Mouse (Mus musculus): ENCODE data around the gene Rela. TPM values are rescaled to one million over a fixed set of nuclear protein-coding genes. Genes with fewer than 3 reads are reported as not detected.

The Rela gene
- total RNA-seq, 2 experiments from 2014 or later, result 20.6 to 21.0 TPM

GRCm38 (mm10) chr19:5609547-5610404 is 27.5 kb upstream of the Rela start, which contains the start of gene Kat5:
Kat5 (minus strand) TSS chr19:5610237.
- DNase-seq (ENCODE audit: low spot score in 2 of 2), result peak; percentile 89 to 90
- peak within 1 kb of the TSS; percentile 100 for H3K27ac ChIP-seq
- TF ChIP-seq CTCF (conservative IDR thresholded peaks at IDR 0.05), result peak; percentile 34; the same call in 1 of the 2 replicates
- peak within 1 kb of the TSS; percentile 72 for H3K4me3 ChIP-seq

GRCm38 (mm10) chr19:5611973-5612372 is 25.3 kb upstream of the Rela start:
- DNase-seq (ENCODE audit: low spot score in 2 of 2), result no peak
- TF ChIP-seq CTCF (conservative IDR thresholded peaks at IDR 0.05), result 0 out of 2 replicates have a peak, but pooled peaks have one; percentile 5
- Histone ChIP-seq H3K27ac (no peak overlapping the region), H3K4me3 (no peak overlapping the region)

- TF ChIP-seq CTCF (conservative IDR thresholded peaks at IDR 0.05), result no peak
- Histone ChIP-seq H3K27ac (no peak overlapping the region), H3K4me3 (no peak overlapping the region)
- no peak for DNase-seq (ENCODE audit: low spot score in 2 of 2)
Measured at GRCm38 (mm10) chr19:5612762-5613411, 24.4 kb upstream of the Rela start.

GRCm38 (mm10) chr19:5614953-5615352 is 22.3 kb upstream of the Rela start:
- Histone ChIP-seq H3K4me3 (no peak overlapping the region), H3K27ac (no peak overlapping the region)
- TF ChIP-seq CTCF (conservative IDR thresholded peaks at IDR 0.05), result no peak
- no peak for DNase-seq (ENCODE audit: low spot score in 2 of 2)

GRCm38 (mm10) chr19:5620007-5620406 is 17.3 kb upstream of the Rela start:
- H3K4me3 ChIP-seq, result no peak overlapping the region
- no peak for DNase-seq (ENCODE audit: low spot score in 2 of 2)
- no peak overlapping the region for H3K27ac ChIP-seq
- TF ChIP-seq CTCF (conservative IDR thresholded peaks at IDR 0.05), result no peak

GRCm38 (mm10) chr19:5621884-5622283 is 15.4 kb upstream of the Rela start:
- no peak for TF ChIP-seq CTCF (conservative IDR thresholded peaks at IDR 0.05)

GRCm38 (mm10) chr19:5625311-5625710 is 12.0 kb upstream of the Rela start:
- no peak for DNase-seq (ENCODE audit: low spot score in 2 of 2)
- no peak overlapping the region for H3K4me3 ChIP-seq
- no peak overlapping the region for H3K27ac ChIP-seq
- TF ChIP-seq CTCF (conservative IDR thresholded peaks at IDR 0.05), result no peak

More at GRCm38 (mm10) chr19:5621884-5622283, 15.4 kb upstream of the Rela start:
- Histone ChIP-seq H3K4me3 (no peak overlapping the region), H3K27ac (no peak overlapping the region)
- DNase-seq (ENCODE audit: low spot score in 2 of 2), result no peak

- Histone ChIP-seq H3K27ac (no peak overlapping the region), H3K4me3 (no peak overlapping the region)
- TF ChIP-seq CTCF (conservative IDR thresholded peaks at IDR 0.05), result no peak
- no peak for DNase-seq (ENCODE audit: low spot score in 2 of 2)
Measured at GRCm38 (mm10) chr19:5629907-5630306, 7.4 kb upstream of the Rela start.

GRCm38 (mm10) chr19:5632120-5632519 is 5.2 kb upstream of the Rela start:
- no peak for TF ChIP-seq CTCF (conservative IDR thresholded peaks at IDR 0.05)
- DNase-seq (ENCODE audit: low spot score in 2 of 2), result no peak
- Histone ChIP-seq H3K4me3 (no peak overlapping the region), H3K27ac (no peak overlapping the region)

- TF ChIP-seq CTCF (conservative IDR thresholded peaks at IDR 0.05), result no peak
- DNase-seq (ENCODE audit: low spot score in 2 of 2), result no peak
- Histone ChIP-seq H3K27ac (peak overlapping the region; percentile 97), H3K4me3 (no peak overlapping the region)
Measured at GRCm38 (mm10) chr19:5636036-5636570, 1.2 kb upstream of the Rela start.

GRCm38 (mm10) chr19:5636571-5637041 is 677 bp upstream of the Rela start:
- TF ChIP-seq CTCF (conservative IDR thresholded peaks at IDR 0.05), result no peak
- peak in 1 of 2 experiments; percentile 50 for DNase-seq (ENCODE audit: low spot score in 2 of 2)
- H3K27ac ChIP-seq, result peak overlapping the region; percentile 97
- H3K4me3 ChIP-seq, result peak overlapping the region; percentile 98

GRCm38 (mm10) chr19:5638416-5639005 is 1.2 kb downstream of the Rela start:
- no peak for DNase-seq (ENCODE audit: low spot score in 2 of 2)
- H3K27ac ChIP-seq, result peak overlapping the region; percentile 97
- TF ChIP-seq CTCF (conservative IDR thresholded peaks at IDR 0.05), result no peak
- peak overlapping the region; percentile 98 for H3K4me3 ChIP-seq

- DNase-seq (ENCODE audit: low spot score in 2 of 2), result no peak
- Histone ChIP-seq H3K27ac (no peak overlapping the region), H3K4me3 (no peak overlapping the region)
- TF ChIP-seq CTCF (conservative IDR thresholded peaks at IDR 0.05), result no peak
Measured at GRCm38 (mm10) chr19:5640339-5640738, 3.1 kb downstream of the Rela start.

Measured in layer of hippocampus, adult 2 months (tissue).